Mouse (Mus musculus): Measurements from ENCODE around the gene Tns4. TPM values are rescaled to one million over a fixed set of nuclear protein-coding genes. Genes with fewer than 3 reads are reported as not detected.

Gene Tns4
- polyA plus RNA-seq, 1 experiment: 12.8 TPM

- H3K9ac ChIP-seq (ENCODE audit: low read depth, poor library complexity, severe bottlenecking): no peak overlapping the region
- no peak for TF ChIP-seq EP300 (IDR thresholded peaks at IDR 0.05; ENCODE audit: insufficient read depth, low read depth, low read length)
- no peak for TF ChIP-seq POLR2A (IDR thresholded peaks at IDR 0.05; ENCODE audit: insufficient read depth, low read length)
- no peak for TF ChIP-seq CTCF (IDR thresholded peaks at IDR 0.05; ENCODE audit: low read depth, low read length)
- H3K27me3 ChIP-seq (ENCODE audit: control insufficient read depth, insufficient read depth, low read length, poor library complexity, severe bottlenecking): no peaks in the 10 kb centered on the region
- no peak overlapping the region for H3K4me3 ChIP-seq (ENCODE audit: low read depth, low read length)
- no peaks in the 10 kb centered on the region for H3K9me3 ChIP-seq (replicated peaks; ENCODE audit: control insufficient read depth, insufficient read depth, low read length, poor library complexity, severe bottlenecking)
- H3K4me1 ChIP-seq (ENCODE audit: control insufficient read depth, insufficient read depth, low read length): peaks cover 2% of the 10 kb centered on the region
- H3K27ac ChIP-seq (ENCODE audit: insufficient read depth, low read length): no peak overlapping the region
- no peaks in the 10 kb centered on the region for H3K36me3 ChIP-seq (ENCODE audit: control insufficient read depth, insufficient read depth, low read length, poor library complexity, severe bottlenecking)
Observed at GRCm38 (mm10) chr11:99127785-99128682, 38.9 kb upstream of the Tns4 start.

- TF ChIP-seq CTCF (IDR thresholded peaks at IDR 0.05; ENCODE audit: low read depth, low read length) (no peak), POLR2A (IDR thresholded peaks at IDR 0.05; ENCODE audit: insufficient read depth, low read length) (no peak), EP300 (IDR thresholded peaks at IDR 0.05; ENCODE audit: insufficient read depth, low read depth, low read length) (no peak)
- Histone ChIP-seq H3K27ac (ENCODE audit: insufficient read depth, low read length) (no peak overlapping the region), H3K4me3 (ENCODE audit: low read depth, low read length) (no peak overlapping the region), H3K4me1 (ENCODE audit: control insufficient read depth, insufficient read depth, low read length) (peaks cover 2% of the 10 kb centered on the region), H3K27me3 (ENCODE audit: control insufficient read depth, insufficient read depth, low read length, poor library complexity, severe bottlenecking) (no peaks in the 10 kb centered on the region), H3K9ac (ENCODE audit: low read depth, poor library complexity, severe bottlenecking) (no peak overlapping the region), H3K36me3 (ENCODE audit: control insufficient read depth, insufficient read depth, low read length, poor library complexity, severe bottlenecking) (no peaks in the 10 kb centered on the region), H3K9me3 (replicated peaks; ENCODE audit: control insufficient read depth, insufficient read depth, low read length, poor library complexity, severe bottlenecking) (no peaks in the 10 kb centered on the region)
Observed at GRCm38 (mm10) chr11:99126482-99127253, 37.6 kb upstream of the Tns4 start.

- H3K27me3 ChIP-seq (ENCODE audit: control insufficient read depth, insufficient read depth, low read length, poor library complexity, severe bottlenecking): no peaks in the 10 kb centered on the region
- TF ChIP-seq EP300 (IDR thresholded peaks at IDR 0.05; ENCODE audit: insufficient read depth, low read depth, low read length) (no peak), POLR2A (IDR thresholded peaks at IDR 0.05; ENCODE audit: insufficient read depth, low read length) (no peak), CTCF (IDR thresholded peaks at IDR 0.05; ENCODE audit: low read depth, low read length) (no peak)
- H3K27ac ChIP-seq (ENCODE audit: insufficient read depth, low read length): no peak overlapping the region
- no peak overlapping the region for H3K4me3 ChIP-seq (ENCODE audit: low read depth, low read length)
- no peaks in the 10 kb centered on the region for H3K36me3 ChIP-seq (ENCODE audit: control insufficient read depth, insufficient read depth, low read length, poor library complexity, severe bottlenecking)
- no peaks in the 10 kb centered on the region for H3K4me1 ChIP-seq (ENCODE audit: control insufficient read depth, insufficient read depth, low read length)
- H3K9ac ChIP-seq (ENCODE audit: low read depth, poor library complexity, severe bottlenecking): no peak overlapping the region
- H3K9me3 ChIP-seq (replicated peaks; ENCODE audit: control insufficient read depth, insufficient read depth, low read length, poor library complexity, severe bottlenecking): no peaks in the 10 kb centered on the region
Observed at GRCm38 (mm10) chr11:99124635-99125029, 35.5 kb upstream of the Tns4 start.

- no peak overlapping the region for H3K27ac ChIP-seq (ENCODE audit: insufficient read depth, low read length)
- no peaks in the 10 kb centered on the region for H3K36me3 ChIP-seq (ENCODE audit: control insufficient read depth, insufficient read depth, low read length, poor library complexity, severe bottlenecking)
- peak; percentile 9 for TF ChIP-seq CTCF (IDR thresholded peaks at IDR 0.05; ENCODE audit: low read depth, low read length)
- no peak for TF ChIP-seq POLR2A (IDR thresholded peaks at IDR 0.05; ENCODE audit: insufficient read depth, low read length)
- no peaks in the 10 kb centered on the region for H3K27me3 ChIP-seq (ENCODE audit: control insufficient read depth, insufficient read depth, low read length, poor library complexity, severe bottlenecking)
- no peak overlapping the region for H3K9ac ChIP-seq (ENCODE audit: low read depth, poor library complexity, severe bottlenecking)
- H3K9me3 ChIP-seq (replicated peaks; ENCODE audit: control insufficient read depth, insufficient read depth, low read length, poor library complexity, severe bottlenecking): no peaks in the 10 kb centered on the region
- H3K4me1 ChIP-seq (ENCODE audit: control insufficient read depth, insufficient read depth, low read length): no peaks in the 10 kb centered on the region
- no peak overlapping the region for H3K4me3 ChIP-seq (ENCODE audit: low read depth, low read length)
Observed at GRCm38 (mm10) chr11:99123977-99124634, 35.0 kb upstream of the Tns4 start.

- no peak overlapping the region for H3K4me3 ChIP-seq (ENCODE audit: low read depth, low read length)
- H3K27ac ChIP-seq (ENCODE audit: insufficient read depth, low read length): no peak overlapping the region
- no peaks in the 10 kb centered on the region for H3K27me3 ChIP-seq (ENCODE audit: control insufficient read depth, insufficient read depth, low read length, poor library complexity, severe bottlenecking)
- TF ChIP-seq CTCF (IDR thresholded peaks at IDR 0.05; ENCODE audit: low read depth, low read length): no peak
- TF ChIP-seq EP300 (IDR thresholded peaks at IDR 0.05; ENCODE audit: insufficient read depth, low read depth, low read length): no peak
- no peak for TF ChIP-seq POLR2A (IDR thresholded peaks at IDR 0.05; ENCODE audit: insufficient read depth, low read length)
- H3K36me3 ChIP-seq (ENCODE audit: control insufficient read depth, insufficient read depth, low read length, poor library complexity, severe bottlenecking): no peaks in the 10 kb centered on the region
- H3K9me3 ChIP-seq (replicated peaks; ENCODE audit: control insufficient read depth, insufficient read depth, low read length, poor library complexity, severe bottlenecking): no peaks in the 10 kb centered on the region
- no peaks in the 10 kb centered on the region for H3K4me1 ChIP-seq (ENCODE audit: control insufficient read depth, insufficient read depth, low read length)
- no peak overlapping the region for H3K9ac ChIP-seq (ENCODE audit: low read depth, poor library complexity, severe bottlenecking)
Observed at GRCm38 (mm10) chr11:99122703-99123102, 33.6 kb upstream of the Tns4 start.
